Mouse (Mus musculus): Measurements from ENCODE around the gene Golph3. TPM values are rescaled to one million over a fixed set of nuclear protein-coding genes. Genes with fewer than 3 reads are reported as not detected.

The Golph3 gene
- polyA plus RNA-seq, 1 experiment from 2014 or later = 87.7 TPM

DNA sequence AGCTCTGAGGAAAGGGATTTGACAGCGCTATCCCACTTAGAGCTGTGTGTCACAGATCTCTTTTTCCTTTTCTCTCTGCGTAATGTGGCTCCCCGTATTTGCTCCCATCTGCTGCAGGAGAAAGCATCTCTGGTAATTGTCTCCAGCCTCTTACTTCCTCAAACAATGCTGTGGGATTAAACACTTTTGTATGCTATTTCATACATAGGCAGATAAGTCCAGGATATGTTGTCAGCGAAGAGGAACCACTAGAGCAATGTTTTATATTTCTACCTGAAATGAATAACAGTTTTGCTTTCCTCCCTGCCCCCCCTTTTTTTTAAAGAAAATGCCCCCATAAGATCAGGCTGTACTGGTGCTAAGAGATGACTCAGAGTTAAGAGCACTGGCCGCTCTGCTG lies 12.7 kb upstream of the Golph3 start:
- no peak for ATAC-seq (ENCODE audit: insufficient number of reproducible peaks, insufficient read depth, low FRiP score, low read depth)
- peaks cover 3% of the 10 kb centered on the region in 2 experiments; a peak in 2 of 4 replicates for H3K4me1 ChIP-seq (ENCODE audit: control insufficient read depth in 2 of 2, insufficient read depth in 2 of 2, low read length in 2 of 2)
- no peaks in the 10 kb centered on the region for H3K27me3 ChIP-seq (ENCODE audit: control insufficient read depth, insufficient read depth, low read length)
- H3K4me3 ChIP-seq (ENCODE audit: control insufficient read depth in 1 of 2, insufficient read depth in 1 of 2, low read depth in 1 of 2, low read length in 2 of 2) = no peak overlapping the region
- H3K27ac ChIP-seq (replicated peaks in 1 of 2; ENCODE audit: control insufficient read depth in 1 of 2, insufficient read depth in 1 of 2, low read depth in 2 of 2, low read length in 2 of 2) = no peak overlapping the region
- no peaks in the 10 kb centered on the region for H3K9me3 ChIP-seq (ENCODE audit: control insufficient read depth, low read length)
- H3K9ac ChIP-seq (ENCODE audit: low read length) = no peak overlapping the region
- 87% methylated on average over 5 of the region's 5 CpGs for WGBS
- no peaks in the 10 kb centered on the region for H3K36me3 ChIP-seq (ENCODE audit: control insufficient read depth, insufficient read depth, low read length)
- no peak overlapping the region for H3K4me2 ChIP-seq (ENCODE audit: low read length)

DNA sequence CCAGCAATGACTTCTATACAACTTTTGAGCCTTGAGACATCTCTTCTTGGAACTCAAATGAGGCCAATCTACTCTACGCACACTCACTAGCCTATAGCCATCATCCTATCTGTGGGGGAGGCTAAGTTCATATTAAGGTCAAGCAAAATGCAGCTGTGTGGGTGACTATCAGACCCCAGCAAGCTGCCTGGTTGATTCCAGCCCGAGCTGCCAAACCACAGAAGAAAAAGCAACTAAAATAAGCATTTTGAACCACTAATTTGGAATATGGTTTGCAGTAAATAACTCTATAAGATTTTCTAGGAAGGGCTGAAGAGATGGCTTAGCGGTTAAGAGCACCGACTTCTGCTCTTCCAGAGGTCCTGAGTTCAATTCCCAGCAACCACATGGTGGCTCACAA lies 10.6 kb upstream of the Golph3 start:
- 80% methylated on average over 4 of the region's 4 CpGs for WGBS
- H3K9ac ChIP-seq (ENCODE audit: low read length) = no peak overlapping the region
- H3K4me2 ChIP-seq (ENCODE audit: low read length) = no peak overlapping the region
- H3K27me3 ChIP-seq (ENCODE audit: control insufficient read depth, insufficient read depth, low read length) = no peaks in the 10 kb centered on the region
- H3K4me3 ChIP-seq (ENCODE audit: control insufficient read depth in 1 of 2, insufficient read depth in 1 of 2, low read depth in 1 of 2, low read length in 2 of 2) = no peak overlapping the region
- H3K4me1 ChIP-seq (ENCODE audit: control insufficient read depth in 2 of 2, insufficient read depth in 2 of 2, low read length in 2 of 2) = peaks cover 3% of the 10 kb centered on the region in 2 experiments; a peak in 2 of 4 replicates
- no peak for ATAC-seq (ENCODE audit: insufficient number of reproducible peaks, insufficient read depth, low FRiP score, low read depth)
- no peaks in the 10 kb centered on the region for H3K9me3 ChIP-seq (ENCODE audit: control insufficient read depth, low read length)
- no peaks in the 10 kb centered on the region for H3K36me3 ChIP-seq (ENCODE audit: control insufficient read depth, insufficient read depth, low read length)
- H3K27ac ChIP-seq (replicated peaks in 1 of 2; ENCODE audit: control insufficient read depth in 1 of 2, insufficient read depth in 1 of 2, low read depth in 2 of 2, low read length in 2 of 2) = no peak overlapping the region

DNA sequence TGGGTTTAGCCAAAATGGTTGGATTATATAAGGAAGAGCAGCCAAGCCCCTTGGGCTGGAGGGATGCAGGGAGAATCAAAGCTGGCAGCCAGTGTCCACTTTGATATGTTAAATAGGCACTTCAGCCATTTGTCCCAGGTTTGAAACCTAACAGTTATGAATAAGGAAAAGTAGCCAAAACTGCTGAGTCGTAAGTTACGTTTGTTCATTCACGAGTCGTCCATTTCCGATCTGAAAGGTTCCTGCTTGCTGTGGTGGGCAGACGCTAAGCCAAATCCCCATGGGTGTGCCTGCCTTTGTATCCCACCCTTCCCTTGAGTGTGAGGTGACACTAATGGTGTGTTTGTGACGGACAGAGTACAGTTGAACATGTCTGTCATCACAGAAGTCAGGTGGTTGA lies 9.8 kb upstream of the Golph3 start:
- 87% methylated on average over 7 of the region's 7 CpGs for WGBS
- H3K9ac ChIP-seq (ENCODE audit: low read length) = no peak overlapping the region
- H3K27ac ChIP-seq (replicated peaks in 1 of 2; ENCODE audit: control insufficient read depth in 1 of 2, insufficient read depth in 1 of 2, low read depth in 2 of 2, low read length in 2 of 2) = no peak overlapping the region
- H3K4me3 ChIP-seq (ENCODE audit: control insufficient read depth in 1 of 2, insufficient read depth in 1 of 2, low read depth in 1 of 2, low read length in 2 of 2) = no peak overlapping the region
- ATAC-seq (ENCODE audit: insufficient number of reproducible peaks, insufficient read depth, low FRiP score, low read depth) = no peak
- no peak overlapping the region for H3K4me2 ChIP-seq (ENCODE audit: low read length)
- no peaks in the 10 kb centered on the region for H3K9me3 ChIP-seq (ENCODE audit: control insufficient read depth, low read length)
- no peaks in the 10 kb centered on the region for H3K27me3 ChIP-seq (ENCODE audit: control insufficient read depth, insufficient read depth, low read length)
- H3K36me3 ChIP-seq (ENCODE audit: control insufficient read depth, insufficient read depth, low read length) = no peaks in the 10 kb centered on the region
- H3K4me1 ChIP-seq (ENCODE audit: control insufficient read depth in 2 of 2, insufficient read depth in 2 of 2, low read length in 2 of 2) = peaks cover under 1 to 2% of the 10 kb centered on the region in 2 experiments; a peak in 2 of 4 replicates

DNA sequence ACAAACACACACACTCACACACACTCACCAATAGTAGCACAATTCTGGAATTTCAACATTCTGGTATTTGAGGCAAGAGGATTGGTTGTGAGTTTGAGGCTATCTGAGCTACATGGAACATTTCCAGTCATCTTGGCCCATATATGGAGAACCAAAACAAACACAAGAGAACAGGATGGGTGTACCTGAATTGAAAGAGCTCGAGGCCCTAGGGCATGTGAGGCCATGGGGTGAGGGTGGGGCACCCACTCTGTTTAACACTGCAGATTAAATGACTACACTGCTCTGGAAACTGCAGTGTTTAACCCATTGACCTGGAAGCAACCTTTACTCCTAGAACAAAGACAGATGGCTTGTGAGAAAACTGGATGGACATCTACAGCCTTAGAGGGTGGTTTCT lies 8.0 kb upstream of the Golph3 start:
- Histone ChIP-seq H3K4me1 (ENCODE audit: control insufficient read depth in 2 of 2, insufficient read depth in 2 of 2, low read length in 2 of 2) (no peaks in the 10 kb centered on the region), H3K9me3 (ENCODE audit: control insufficient read depth, low read length) (no peaks in the 10 kb centered on the region), H3K4me2 (ENCODE audit: low read length) (no peak overlapping the region), H3K27ac (replicated peaks in 1 of 2; ENCODE audit: control insufficient read depth in 1 of 2, insufficient read depth in 1 of 2, low read depth in 2 of 2, low read length in 2 of 2) (no peak overlapping the region), H3K27me3 (ENCODE audit: control insufficient read depth, insufficient read depth, low read length) (no peaks in the 10 kb centered on the region), H3K36me3 (ENCODE audit: control insufficient read depth, insufficient read depth, low read length) (no peaks in the 10 kb centered on the region), H3K4me3 (ENCODE audit: control insufficient read depth in 1 of 2, insufficient read depth in 1 of 2, low read depth in 1 of 2, low read length in 2 of 2) (no peak overlapping the region), H3K9ac (ENCODE audit: low read length) (no peak overlapping the region)
- ATAC-seq (ENCODE audit: insufficient number of reproducible peaks, insufficient read depth, low FRiP score, low read depth) = no peak
- 22% methylated on average over 1 of the region's 1 CpGs for WGBS

DNA sequence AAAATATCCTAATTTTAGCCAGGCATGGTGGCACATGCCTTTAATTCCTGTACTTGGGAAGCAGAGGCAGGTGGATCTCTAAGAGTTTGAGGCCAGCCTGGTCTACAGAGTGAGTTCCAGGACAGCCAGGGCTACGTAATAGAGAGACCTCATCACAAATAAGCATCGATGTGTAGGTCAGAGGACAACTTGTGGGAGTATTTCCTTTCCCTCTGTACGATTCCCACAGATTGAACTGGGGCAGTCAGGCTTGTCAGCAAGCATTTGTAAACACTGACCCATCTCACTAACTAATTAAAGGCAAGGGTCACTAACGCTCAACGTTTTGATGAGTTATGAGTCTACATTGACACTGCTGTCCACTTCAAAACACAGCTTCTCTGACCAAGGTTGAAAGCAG lies 6.7 kb upstream of the Golph3 start:
- H3K27me3 ChIP-seq (ENCODE audit: control insufficient read depth, insufficient read depth, low read length) = no peaks in the 10 kb centered on the region
- no peak for ATAC-seq (ENCODE audit: insufficient number of reproducible peaks, insufficient read depth, low FRiP score, low read depth)

DNA sequence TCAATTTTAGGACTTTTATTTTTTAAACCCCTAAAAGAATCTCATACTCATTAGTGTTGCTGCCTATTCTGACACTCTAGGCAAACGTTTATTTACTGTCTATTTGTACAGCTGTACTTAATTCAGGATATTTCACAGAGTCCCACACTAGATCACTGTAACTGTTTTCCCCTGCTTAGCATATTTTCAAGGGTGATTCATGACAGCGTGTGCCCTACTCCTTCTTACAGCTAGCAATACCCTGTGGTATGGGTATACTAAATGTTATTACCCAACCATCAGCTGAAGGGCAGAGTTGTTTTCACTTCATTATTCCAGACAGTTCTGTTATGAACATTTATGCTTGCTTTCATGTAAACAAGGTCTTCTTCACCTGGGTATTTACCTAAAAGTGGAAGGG lies 5.3 kb upstream of the Golph3 start:
- Histone ChIP-seq H3K36me3 (ENCODE audit: control insufficient read depth, insufficient read depth, low read length) (no peaks in the 10 kb centered on the region), H3K9me3 (ENCODE audit: control insufficient read depth, low read length) (no peaks in the 10 kb centered on the region), H3K4me1 (ENCODE audit: control insufficient read depth in 2 of 2, insufficient read depth in 2 of 2, low read length in 2 of 2) (0 out of 4 replicates have a peak, but pooled peaks cover 0 to 3% of the 10 kb centered on the region in 2 experiments), H3K4me3 (ENCODE audit: control insufficient read depth in 1 of 2, insufficient read depth in 1 of 2, low read depth in 1 of 2, low read length in 2 of 2) (no peak overlapping the region), H3K9ac (ENCODE audit: low read length) (no peak overlapping the region), H3K27me3 (ENCODE audit: control insufficient read depth, insufficient read depth, low read length) (no peaks in the 10 kb centered on the region), H3K4me2 (ENCODE audit: low read length) (no peak overlapping the region), H3K27ac (replicated peaks in 1 of 2; ENCODE audit: control insufficient read depth in 1 of 2, insufficient read depth in 1 of 2, low read depth in 2 of 2, low read length in 2 of 2) (no peak overlapping the region)
- ATAC-seq (ENCODE audit: insufficient number of reproducible peaks, insufficient read depth, low FRiP score, low read depth) = no peak
- WGBS = 62% methylated on average over 2 of the region's 2 CpGs

More for the DNA sequence above, 6.7 kb upstream of the Golph3 start:
- H3K4me2 ChIP-seq (ENCODE audit: low read length) = no peak overlapping the region
- H3K27ac ChIP-seq (replicated peaks in 1 of 2; ENCODE audit: control insufficient read depth in 1 of 2, insufficient read depth in 1 of 2, low read depth in 2 of 2, low read length in 2 of 2) = no peak overlapping the region
- H3K9ac ChIP-seq (ENCODE audit: low read length) = no peak overlapping the region
- no peaks in the 10 kb centered on the region for H3K36me3 ChIP-seq (ENCODE audit: control insufficient read depth, insufficient read depth, low read length)
- no peak overlapping the region for H3K4me3 ChIP-seq (ENCODE audit: control insufficient read depth in 1 of 2, insufficient read depth in 1 of 2, low read depth in 1 of 2, low read length in 2 of 2)
- H3K4me1 ChIP-seq (ENCODE audit: control insufficient read depth in 2 of 2, insufficient read depth in 2 of 2, low read length in 2 of 2) = no peaks in the 10 kb centered on the region
- H3K9me3 ChIP-seq (ENCODE audit: control insufficient read depth, low read length) = no peaks in the 10 kb centered on the region
- 82% methylated on average over 5 of the region's 5 CpGs for WGBS

DNA sequence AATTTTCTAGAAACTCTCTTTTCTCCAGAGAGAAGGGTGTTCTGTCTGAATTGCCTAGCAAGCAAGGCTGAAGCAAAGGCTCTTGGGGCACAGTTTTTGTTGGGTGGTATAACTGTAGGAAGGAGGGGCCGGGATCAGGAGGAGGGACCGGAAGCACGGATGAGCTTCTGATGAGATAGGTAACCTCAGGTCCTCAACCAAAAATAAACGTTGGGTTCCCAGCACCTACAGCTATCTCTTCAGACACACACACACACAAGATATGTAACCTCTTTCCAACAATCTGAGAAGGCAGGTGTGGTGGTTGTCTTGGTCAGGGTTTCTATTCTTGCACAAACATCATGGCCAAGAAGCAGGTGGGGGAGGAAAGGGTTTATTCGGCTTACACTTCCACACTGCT lies 4.0 kb upstream of the Golph3 start:
- H3K4me2 ChIP-seq (ENCODE audit: low read length) = no peak overlapping the region
- WGBS = 68% methylated on average over 5 of the region's 5 CpGs
- no peaks in the 10 kb centered on the region for H3K36me3 ChIP-seq (ENCODE audit: control insufficient read depth, insufficient read depth, low read length)

DNA sequence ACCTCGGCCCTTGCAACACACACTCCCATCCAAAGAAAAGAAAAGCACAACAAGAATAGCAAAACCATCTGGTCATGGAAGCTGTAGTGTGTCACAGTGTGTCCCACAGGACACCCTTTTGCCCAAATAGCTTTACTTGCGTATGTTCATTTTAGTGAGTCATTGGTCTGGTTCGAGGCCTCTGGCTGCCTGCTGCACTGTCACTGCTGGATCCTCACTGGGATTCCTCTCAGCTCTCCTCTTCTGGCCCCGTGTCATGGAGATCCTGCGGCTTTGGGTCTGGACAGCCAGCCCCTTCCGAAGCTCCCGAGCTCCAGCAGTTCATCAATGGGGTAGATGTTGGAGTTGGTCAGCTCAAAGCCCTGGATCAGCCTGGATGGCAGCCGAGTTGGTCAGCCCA lies 2.8 kb upstream of the Golph3 start:
- Histone ChIP-seq H3K4me1 (ENCODE audit: control insufficient read depth in 2 of 2, insufficient read depth in 2 of 2, low read length in 2 of 2) (peaks cover 3 to 7% of the 10 kb centered on the region in 2 experiments; a peak in 2 of 4 replicates), H3K4me2 (ENCODE audit: low read length) (no peak overlapping the region), H3K9me3 (ENCODE audit: control insufficient read depth, low read length) (no peaks in the 10 kb centered on the region), H3K36me3 (ENCODE audit: control insufficient read depth, insufficient read depth, low read length) (no peaks in the 10 kb centered on the region), H3K4me3 (ENCODE audit: control insufficient read depth in 1 of 2, insufficient read depth in 1 of 2, low read depth in 1 of 2, low read length in 2 of 2) (no peak overlapping the region), H3K9ac (ENCODE audit: low read length) (no peak overlapping the region), H3K27ac (replicated peaks in 1 of 2; ENCODE audit: control insufficient read depth in 1 of 2, insufficient read depth in 1 of 2, low read depth in 2 of 2, low read length in 2 of 2) (no peak overlapping the region), H3K27me3 (ENCODE audit: control insufficient read depth, insufficient read depth, low read length) (no peaks in the 10 kb centered on the region)
- WGBS = 79% methylated on average over 8 of the region's 8 CpGs
- ATAC-seq (ENCODE audit: insufficient number of reproducible peaks, insufficient read depth, low FRiP score, low read depth) = no peak

More for the DNA sequence above, 4.0 kb upstream of the Golph3 start:
- H3K9ac ChIP-seq (ENCODE audit: low read length) = no peak overlapping the region
- H3K9me3 ChIP-seq (ENCODE audit: control insufficient read depth, low read length) = no peaks in the 10 kb centered on the region
- 0 out of 4 replicates have a peak, but pooled peaks cover 0 to 3% of the 10 kb centered on the region in 2 experiments for H3K4me1 ChIP-seq (ENCODE audit: control insufficient read depth in 2 of 2, insufficient read depth in 2 of 2, low read length in 2 of 2)
- H3K4me3 ChIP-seq (ENCODE audit: control insufficient read depth in 1 of 2, insufficient read depth in 1 of 2, low read depth in 1 of 2, low read length in 2 of 2) = no peak overlapping the region
- no peaks in the 10 kb centered on the region for H3K27me3 ChIP-seq (ENCODE audit: control insufficient read depth, insufficient read depth, low read length)
- no peak overlapping the region for H3K27ac ChIP-seq (replicated peaks in 1 of 2; ENCODE audit: control insufficient read depth in 1 of 2, insufficient read depth in 1 of 2, low read depth in 2 of 2, low read length in 2 of 2)
- no peak for ATAC-seq (ENCODE audit: insufficient number of reproducible peaks, insufficient read depth, low FRiP score, low read depth)
